Mouse (Mus musculus) ES-Bruce4 (cell line): ENCODE data around the gene Snx9.

Source experiments
- CTCF ChIP-seq: IDR thresholded peaks from one replicate; pipeline ENCODE4 v1.8.1; 2011; ENCODE audit warnings: low read depth, low read length
- POLR2A ChIP-seq: IDR thresholded peaks from one replicate; pipeline ENCODE4 v1.8.1; 2011; ENCODE audit warnings: low read length; ENCODE audit not compliant: insufficient read depth

GRCm38 (mm10) chr17:5977056-5977920, 136.2 kb downstream of the Snx9 start:
- no peak for TF ChIP-seq CTCF
- no peak for TF ChIP-seq POLR2A
